Mouse (Mus musculus) erythroblast, embryonic 14.5 days (primary cell): ENCODE data around the gene Chrm4.

Source experiments
- GATA1 ChIP-seq: IDR thresholded peaks from 2 replicates; pipeline ENCODE4 v1.6.1; 2012; ENCODE audit warnings: low read length, inconsistent platforms, mixed read lengths
- TAL1 ChIP-seq: IDR thresholded peaks from 3 replicates; pipeline ENCODE4 v1.6.1; 2012; ENCODE audit warnings: low read length, inconsistent platforms, mixed read lengths

GRCm38 (mm10) chr2:91912616-91913015, 14.4 kb upstream of the Chrm4 start:
- TF ChIP-seq GATA1 (no peak), TAL1 (no peak)
